28 mouse cellular contexts compared by ENCODE assay signal in genomic region chr15:11283171-11283570, GRCm38 (mm10).
"Had no signal": no experiment of that assay in that cellular context is flagged by ENCODE, and none has a peak within 500 bp of the region (broad histone marks: within the 10 kb centered on the region; RNA-seq: fewer than 3 reads in every experiment).

No protein-coding gene starts in this region.

- H3K9ac ChIP-seq: embryonic facial prominence, embryonic 12.5 days; embryonic facial prominence, embryonic 13.5 days; embryonic facial prominence, embryonic 15.5 days; forebrain, embryonic 12.5 days; forebrain, embryonic 13.5 days; forebrain, embryonic 15.5 days; forebrain, postnatal 0 days had no signal

- H3K36me3 ChIP-seq: embryonic facial prominence, embryonic 10.5 days; embryonic facial prominence, embryonic 12.5 days; embryonic facial prominence, embryonic 13.5 days; embryonic facial prominence, embryonic 15.5 days; forebrain, embryonic 10.5 days; forebrain, embryonic 12.5 days; forebrain, embryonic 15.5 days had no signal

- H3K4me1 ChIP-seq: embryonic facial prominence, embryonic 10.5 days; embryonic facial prominence, embryonic 12.5 days; embryonic facial prominence, embryonic 13.5 days; embryonic facial prominence, embryonic 15.5 days; forebrain, embryonic 10.5 days; forebrain, embryonic 12.5 days; forebrain, embryonic 13.5 days; forebrain, embryonic 15.5 days had no signal

- H3K9me3 ChIP-seq: embryonic facial prominence, embryonic 10.5 days; embryonic facial prominence, embryonic 12.5 days; embryonic facial prominence, embryonic 13.5 days; embryonic facial prominence, embryonic 15.5 days; forebrain, embryonic 10.5 days; forebrain, embryonic 12.5 days; forebrain, embryonic 13.5 days; forebrain, embryonic 15.5 days had no signal

- H3K4me3 ChIP-seq: embryonic facial prominence, embryonic 10.5 days; embryonic facial prominence, embryonic 12.5 days; embryonic facial prominence, embryonic 13.5 days; embryonic facial prominence, embryonic 15.5 days; erythroblast, embryonic 14.5 days; forebrain, embryonic 10.5 days; forebrain, embryonic 12.5 days; forebrain, embryonic 13.5 days; forebrain, embryonic 15.5 days; gastrocnemius, adult 2 months; heart, adult 2 months had no signal

- H3K27me3 ChIP-seq: embryonic facial prominence, embryonic 12.5 days; embryonic facial prominence, embryonic 13.5 days; embryonic facial prominence, embryonic 15.5 days; forebrain, embryonic 12.5 days; forebrain, embryonic 13.5 days; forebrain, embryonic 15.5 days had no signal

- DNase-seq: cerebellum, adult 2 months; cerebellum, adult 8-10 months; cerebellum, adult 9-10 months; cerebellum, adult 9-11 months; cerebellum, postnatal 10 days; cerebellum, postnatal 14 days; cerebellum, postnatal 25 days; cerebellum, postnatal 36 days; forebrain, postnatal 0 days; gastrocnemius, adult 2 months; gastrocnemius, postnatal 10 days; gastrocnemius, postnatal 14 days; gastrocnemius, postnatal 25 days; gastrocnemius, postnatal 36 days; heart, adult 11 months; heart, adult 18-20 months; heart, adult 2 months had no signal

- H3K27ac ChIP-seq: embryonic facial prominence, embryonic 10.5 days; embryonic facial prominence, embryonic 12.5 days; embryonic facial prominence, embryonic 13.5 days; embryonic facial prominence, embryonic 15.5 days; forebrain, embryonic 10.5 days; forebrain, embryonic 12.5 days; forebrain, embryonic 13.5 days; forebrain, embryonic 15.5 days; gastrocnemius, adult 2 months; heart, adult 2 months had no signal

- ATAC-seq: forebrain, embryonic 13.5 days; forebrain, embryonic 14.5 days; forebrain, embryonic 15.5 days; forebrain, embryonic 16.5 days; forebrain, postnatal 0 days had no signal

- H3K4me2 ChIP-seq: embryonic facial prominence, embryonic 12.5 days; embryonic facial prominence, embryonic 13.5 days; embryonic facial prominence, embryonic 15.5 days; forebrain, embryonic 12.5 days; forebrain, embryonic 13.5 days; forebrain, embryonic 15.5 days had no signal
